Mouse (Mus musculus) heart, postnatal 0 days (tissue): ENCODE measurements around the gene Dennd5b.

Source experiments
- CTCF ChIP-seq: IDR thresholded peaks from 2 replicates; pipeline ENCODE4 v1.5.1; 2016; ENCODE audit warnings: antibody characterized with exemption, control low read depth, low read depth
- EP300 ChIP-seq: IDR thresholded peaks from 2 replicates; pipeline ENCODE4 v1.6.1; 2016; ENCODE audit warnings: antibody characterized with exemption, low read depth

GRCm38 (mm10) chr6:149118935-149119334 lies 17.5 kb upstream of the Dennd5b start:
- no peak for TF ChIP-seq CTCF
- TF ChIP-seq EP300: no peak
